Mouse (Mus musculus): ENCODE results near the gene Gpc3. TPM values are rescaled to one million over a fixed set of nuclear protein-coding genes. Genes with fewer than 3 reads are reported as not detected.
A peak's percentile ranks its signal among the peaks of the same experiment; 100 is the strongest.
"Not testable (repeated sequence)": the region's sequence is repeated elsewhere in the genome, so short reads cannot be mapped to it uniquely, and the experiment has no call there.

Gpc3 gene
- polyA plus RNA-seq, 1 experiment from 2014 or later, result 33.6 TPM

DNA sequence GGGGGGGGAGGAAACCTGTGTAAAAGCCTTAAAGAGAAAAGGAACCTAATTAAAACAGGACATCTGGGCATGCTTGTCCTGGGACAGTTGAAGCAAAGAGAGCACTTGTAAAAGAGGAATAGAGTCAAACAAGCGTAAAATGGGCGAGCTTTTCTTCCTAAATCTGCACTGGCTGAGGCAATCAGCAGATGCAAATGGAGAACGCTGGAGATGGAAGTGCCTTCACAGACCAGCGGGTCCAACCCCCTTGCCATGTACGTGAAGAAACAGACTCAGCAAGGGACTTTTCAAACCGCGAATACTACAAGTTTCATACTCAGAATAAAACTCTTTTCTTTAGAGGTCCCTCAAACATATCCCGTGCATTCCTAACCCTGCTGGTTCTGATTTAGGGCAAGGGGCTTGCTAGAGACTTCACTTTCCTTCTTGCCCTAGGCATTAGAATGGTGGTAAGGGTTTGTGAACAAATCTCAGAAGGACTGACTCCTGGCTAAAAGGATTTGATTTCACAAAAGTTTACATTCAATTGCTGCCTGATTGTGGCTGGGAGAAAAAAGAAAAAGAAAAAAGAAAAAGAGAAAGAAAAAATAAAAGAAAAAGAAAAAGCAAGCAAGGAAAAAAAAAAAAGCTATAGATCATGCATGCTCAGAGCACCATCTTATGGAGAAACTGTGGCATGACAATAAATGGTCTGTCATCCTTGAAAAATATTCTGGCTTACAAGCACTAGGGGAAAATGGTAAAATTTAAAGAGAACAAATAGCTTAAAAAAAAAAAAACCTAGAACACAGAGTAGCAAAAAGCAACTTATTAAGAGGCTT lies 243.6 kb downstream of the Gpc3 start:
- H3K27ac ChIP-seq (replicated peaks), result peak overlapping the region; percentile 68

DNA sequence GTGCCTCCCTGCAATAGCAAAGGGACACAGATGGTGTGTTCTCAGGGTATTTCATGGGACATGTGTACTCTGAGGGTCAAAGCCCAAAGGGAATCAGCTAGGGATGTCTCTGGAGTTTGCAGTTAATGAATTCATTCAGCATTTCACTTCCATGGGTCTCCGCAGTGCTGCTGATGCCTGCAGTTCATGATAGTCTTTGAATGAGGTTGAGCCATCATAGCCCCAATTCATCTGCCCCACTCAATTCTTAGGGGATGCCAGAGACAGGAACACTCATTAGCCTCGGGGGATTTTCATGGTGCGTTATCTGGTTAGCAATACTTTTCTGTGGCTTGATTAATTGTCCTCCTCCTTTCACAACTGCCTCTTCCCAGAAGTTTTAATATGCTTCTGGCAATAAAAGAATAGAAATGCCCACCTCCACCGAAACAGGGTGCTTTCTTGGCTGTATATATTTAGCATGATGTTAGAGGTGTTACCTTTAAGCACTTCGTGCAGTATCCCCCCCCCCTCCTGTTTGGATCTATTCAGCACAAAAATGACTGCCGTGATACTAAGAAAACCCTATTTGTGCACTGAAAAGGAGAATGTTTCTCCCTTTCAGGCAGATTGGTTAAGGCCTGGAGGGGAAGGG lies 244.3 kb downstream of the Gpc3 start:
- WGBS, result 18% methylated on average over 6 of the region's 6 CpGs
- Histone ChIP-seq H3K27me3 (no peaks in the 10 kb centered on the region), H3K9ac (replicated peaks) (no peak overlapping the region), H3K27ac (replicated peaks) (peak overlapping the region; percentile 68), H3K36me3 (no peaks in the 10 kb centered on the region), H3K9me3 (no peaks in the 10 kb centered on the region), H3K4me1 (peaks cover 3% of the 10 kb centered on the region; the same call in 1 of the 2 replicates), H3K4me2 (replicated peaks) (peak overlapping the region; percentile 34), H3K4me3 (no peak overlapping the region)
- peak; percentile 50 for ATAC-seq (replicated peaks)

More for the DNA sequence above, 243.6 kb downstream of the Gpc3 start:
- Histone ChIP-seq H3K4me2 (replicated peaks) (peak overlapping the region; percentile 34), H3K9ac (replicated peaks) (no peak overlapping the region), H3K36me3 (no peaks in the 10 kb centered on the region), H3K27me3 (no peaks in the 10 kb centered on the region), H3K9me3 (no peaks in the 10 kb centered on the region), H3K4me3 (peak overlapping the region; percentile 16), H3K4me1 (peaks cover 3% of the 10 kb centered on the region; the same call in 1 of the 2 replicates)
- peak; percentile 77 for ATAC-seq (replicated peaks)
- WGBS, result 20% methylated on average over 8 of the region's 8 CpGs

GRCm38 (mm10) chrX:52366826-52367225 lies 246.9 kb downstream of the Gpc3 start:
- WGBS, result 28% methylated on average over 5 of the region's 5 CpGs

DNA sequence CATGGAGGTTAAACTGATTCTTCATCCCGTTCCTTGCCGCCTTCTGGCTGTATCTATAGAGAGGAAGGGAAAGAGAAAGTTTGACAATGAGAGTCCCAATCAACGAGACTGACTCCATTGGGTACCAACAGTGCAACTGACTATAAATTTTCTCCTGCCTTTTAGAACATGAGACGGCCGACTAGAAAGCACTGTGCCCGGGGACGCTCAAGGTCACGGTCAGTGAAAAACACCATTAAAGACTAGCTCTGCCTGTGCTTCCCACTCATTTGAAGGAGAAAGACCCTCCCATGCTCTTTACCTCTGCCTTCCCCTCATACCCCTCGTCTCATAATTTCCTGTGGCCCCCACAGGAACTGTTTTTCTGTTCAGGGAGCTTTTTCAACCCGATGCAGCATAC lies 248.0 kb downstream of the Gpc3 start:
- Histone ChIP-seq H3K4me2 (replicated peaks) (no peak overlapping the region), H3K27me3 (no peaks in the 10 kb centered on the region), H3K9me3 (no peaks in the 10 kb centered on the region), H3K36me3 (no peaks in the 10 kb centered on the region), H3K9ac (replicated peaks) (no peak overlapping the region), H3K27ac (replicated peaks) (no peak overlapping the region), H3K4me1 (peaks cover 3% of the 10 kb centered on the region; the same call in 1 of the 2 replicates), H3K4me3 (no peak overlapping the region)
- 74% methylated on average over 10 of the region's 10 CpGs for WGBS
- ATAC-seq (replicated peaks), result no peak

More at GRCm38 (mm10) chrX:52366826-52367225, 246.9 kb downstream of the Gpc3 start:
- no peak overlapping the region for H3K4me3 ChIP-seq
- H3K27me3 ChIP-seq, result no peaks in the 10 kb centered on the region
- no peak overlapping the region for H3K4me2 ChIP-seq (replicated peaks)
- H3K9me3 ChIP-seq, result no peaks in the 10 kb centered on the region
- H3K36me3 ChIP-seq, result no peaks in the 10 kb centered on the region
- H3K27ac ChIP-seq (replicated peaks), result no peak overlapping the region
- H3K9ac ChIP-seq (replicated peaks), result no peak overlapping the region
- ATAC-seq (replicated peaks), result no peak
- H3K4me1 ChIP-seq, result peaks cover 3% of the 10 kb centered on the region; the same call in 1 of the 2 replicates

DNA sequence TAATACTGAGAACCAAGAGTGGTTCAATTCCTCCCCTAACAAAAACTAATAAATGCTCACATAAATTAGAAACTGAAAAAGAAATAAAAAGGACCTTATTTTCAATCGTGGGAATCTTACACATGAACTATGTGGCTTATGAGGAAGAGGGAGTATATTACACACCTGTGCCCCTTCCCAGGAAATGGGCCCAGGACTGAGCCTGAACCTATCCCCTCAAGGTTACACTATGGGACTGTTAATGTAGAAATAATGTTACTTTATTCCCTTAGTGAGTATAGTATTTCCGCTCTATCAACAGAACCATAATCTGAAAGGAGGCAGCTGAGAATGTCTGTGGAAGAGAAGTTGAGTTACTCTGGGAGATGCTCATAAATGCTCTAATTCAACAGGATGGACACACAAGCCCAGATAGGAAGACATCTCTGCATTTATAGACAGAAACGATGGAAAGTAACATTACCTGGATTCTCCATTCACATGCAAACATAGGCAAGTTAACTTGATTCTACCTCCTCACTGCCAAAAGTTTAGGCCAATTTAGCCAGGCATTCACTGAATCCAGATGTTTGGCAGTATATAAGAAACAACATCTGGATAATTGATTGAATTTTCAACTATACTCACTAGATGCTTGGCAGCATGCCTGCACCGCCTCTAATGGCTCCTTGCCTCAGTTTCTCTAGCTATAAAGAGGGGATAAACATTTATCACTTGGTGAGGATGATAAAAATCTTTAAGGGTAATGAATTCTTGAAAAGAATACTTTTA lies 251.3 kb downstream of the Gpc3 start:
- no peak overlapping the region for H3K4me2 ChIP-seq (replicated peaks)
- WGBS, result 86% methylated on average over 4 of the region's 4 CpGs
- no peak overlapping the region for H3K9ac ChIP-seq (replicated peaks)
- no peaks in the 10 kb centered on the region for H3K36me3 ChIP-seq
- no peak overlapping the region for H3K27ac ChIP-seq (replicated peaks)
- no peaks in the 10 kb centered on the region for H3K9me3 ChIP-seq
- ATAC-seq (replicated peaks), result no peak
- no peaks in the 10 kb centered on the region; the same call in 1 of the 2 replicates for H3K4me1 ChIP-seq
- no peaks in the 10 kb centered on the region for H3K27me3 ChIP-seq
- H3K4me3 ChIP-seq, result no peak overlapping the region

DNA sequence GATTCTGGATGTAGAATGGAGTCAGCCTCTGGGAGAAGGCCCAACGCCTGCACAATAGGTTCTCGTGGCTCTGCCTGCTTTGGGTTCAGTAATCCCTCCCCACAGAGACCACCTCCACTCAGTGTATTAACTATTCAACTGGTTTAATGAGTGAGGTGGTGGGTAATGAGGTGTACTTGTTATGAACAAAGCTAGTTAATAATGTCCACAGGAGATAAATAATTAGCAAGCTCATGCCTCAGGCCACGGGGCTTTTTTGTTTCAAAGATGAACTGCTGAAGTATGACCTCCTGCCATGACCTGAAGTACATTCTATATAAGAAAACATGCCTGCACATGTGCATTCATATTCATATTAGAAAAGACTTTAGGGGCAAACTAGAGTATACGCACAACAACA lies 260.8 kb downstream of the Gpc3 start:
- ATAC-seq (replicated peaks), result no peak
- Histone ChIP-seq H3K4me3 (no peak overlapping the region), H3K4me2 (replicated peaks) (no peak overlapping the region), H3K9ac (replicated peaks) (no peak overlapping the region), H3K27me3 (no peaks in the 10 kb centered on the region), H3K27ac (replicated peaks) (no peak overlapping the region), H3K9me3 (no peaks in the 10 kb centered on the region), H3K36me3 (no peaks in the 10 kb centered on the region), H3K4me1 (peaks cover 5% of the 10 kb centered on the region; the same call in 1 of the 2 replicates)
- 35% methylated on average over 4 of the region's 4 CpGs for WGBS

DNA sequence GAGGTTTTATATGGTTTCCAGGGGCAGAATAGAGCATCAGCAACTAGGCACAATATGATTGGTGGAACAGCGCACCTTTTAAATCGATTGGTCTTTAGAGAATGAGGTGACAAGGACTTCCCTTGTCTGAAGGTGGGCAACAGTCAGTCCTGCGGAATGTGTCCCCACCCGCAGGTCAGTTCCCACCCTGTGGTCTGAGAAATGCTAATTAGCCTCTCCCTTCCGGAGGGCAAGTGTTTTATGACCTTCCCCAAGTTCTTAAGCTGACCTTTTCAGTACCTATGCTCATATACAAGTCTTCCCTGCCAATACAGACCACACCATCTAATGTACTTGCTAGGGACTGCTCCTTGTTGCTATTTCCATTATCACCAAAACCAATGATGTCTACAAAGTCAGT lies 263.1 kb downstream of the Gpc3 start:
- not testable (repeated sequence) for H3K9ac ChIP-seq (replicated peaks); H3K4me1 ChIP-seq; ATAC-seq (replicated peaks); H3K4me3 ChIP-seq; H3K27me3 ChIP-seq; H3K36me3 ChIP-seq; H3K4me2 ChIP-seq (replicated peaks); H3K27ac ChIP-seq (replicated peaks); H3K9me3 ChIP-seq
- WGBS, result 67% methylated on average over 5 of the region's 5 CpGs

DNA sequence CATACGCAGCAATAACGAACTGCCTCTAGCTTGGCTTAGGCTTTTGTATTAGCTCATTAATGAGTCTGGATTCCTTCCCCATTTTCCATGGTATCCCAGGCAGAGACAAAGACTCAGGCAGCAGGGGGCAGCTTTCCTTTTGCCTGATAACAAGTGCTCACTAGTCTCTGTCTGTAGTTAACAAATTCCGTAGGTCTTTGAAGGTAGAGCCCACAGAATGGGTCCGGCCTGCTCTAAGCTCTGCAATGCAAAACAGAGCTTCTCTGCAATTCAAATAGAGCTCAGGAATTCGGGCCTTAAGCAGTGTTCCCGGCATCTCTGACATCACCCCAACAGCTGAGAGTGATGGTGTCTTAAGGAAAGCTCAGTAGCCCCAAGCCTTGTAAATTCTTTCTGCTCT lies 265.0 kb downstream of the Gpc3 start:
- peak; percentile 46; the same call in 1 of the 2 replicates for ATAC-seq (replicated peaks)
- no peak overlapping the region for H3K9ac ChIP-seq (replicated peaks)
- H3K4me1 ChIP-seq, result peaks cover 5% of the 10 kb centered on the region; the same call in 1 of the 2 replicates
- no peak overlapping the region for H3K27ac ChIP-seq (replicated peaks)
- H3K4me2 ChIP-seq (replicated peaks), result no peak overlapping the region
- no peaks in the 10 kb centered on the region for H3K36me3 ChIP-seq
- no peak overlapping the region for H3K4me3 ChIP-seq
- H3K27me3 ChIP-seq, result no peaks in the 10 kb centered on the region
- H3K9me3 ChIP-seq, result no peaks in the 10 kb centered on the region
- 21% methylated on average over 6 of the region's 6 CpGs for WGBS

- no peak for ATAC-seq (replicated peaks)
- no peak overlapping the region for H3K4me3 ChIP-seq
- WGBS, result 81% methylated on average over 3 of the region's 3 CpGs
These were observed 269.7 kb downstream of the Gpc3 start for GRCm38 (mm10) chrX:52344018-52344417.

DNA sequence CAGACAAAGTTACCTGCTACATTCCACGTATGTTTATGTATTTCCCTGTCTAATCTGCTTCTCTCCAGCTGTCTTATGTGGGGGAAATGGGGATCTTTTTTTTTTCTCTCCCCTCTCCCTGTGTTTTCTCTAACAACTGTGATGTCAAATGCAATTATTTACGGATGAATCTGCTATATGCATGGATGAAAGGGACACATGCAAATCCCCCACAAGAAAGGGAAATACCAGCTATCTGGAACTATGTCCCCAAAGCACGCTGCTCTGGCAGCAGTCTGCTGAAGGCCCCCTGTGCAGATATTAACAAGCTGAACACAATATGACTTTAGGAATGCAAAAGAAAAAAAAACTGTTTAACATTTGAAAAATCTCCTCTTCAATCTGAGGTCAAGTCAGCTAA lies 273.5 kb downstream of the Gpc3 start:
- H3K9me3 ChIP-seq, result no peaks in the 10 kb centered on the region
- no peaks in the 10 kb centered on the region for H3K4me1 ChIP-seq
- H3K36me3 ChIP-seq, result no peaks in the 10 kb centered on the region
- ATAC-seq (replicated peaks), result no peak
- no peak overlapping the region for H3K4me2 ChIP-seq (replicated peaks)
- H3K27ac ChIP-seq (replicated peaks), result no peak overlapping the region
- 33% methylated on average over 3 of the region's 3 CpGs for WGBS
- no peak overlapping the region for H3K9ac ChIP-seq (replicated peaks)
- no peaks in the 10 kb centered on the region for H3K27me3 ChIP-seq
- H3K4me3 ChIP-seq, result no peak overlapping the region

More at GRCm38 (mm10) chrX:52344018-52344417, 269.7 kb downstream of the Gpc3 start:
- Histone ChIP-seq H3K36me3 (no peaks in the 10 kb centered on the region), H3K9ac (replicated peaks) (no peak overlapping the region), H3K27ac (replicated peaks) (no peak overlapping the region), H3K27me3 (no peaks in the 10 kb centered on the region), H3K9me3 (no peaks in the 10 kb centered on the region), H3K4me2 (replicated peaks) (no peak overlapping the region), H3K4me1 (peaks cover 5% of the 10 kb centered on the region; the same call in 1 of the 2 replicates)

- no peak for ATAC-seq (replicated peaks)
- 87% methylated on average over 4 of the region's 4 CpGs for WGBS
These were observed 292.0 kb downstream of the Gpc3 start for GRCm38 (mm10) chrX:52321791-52322190.

DNA sequence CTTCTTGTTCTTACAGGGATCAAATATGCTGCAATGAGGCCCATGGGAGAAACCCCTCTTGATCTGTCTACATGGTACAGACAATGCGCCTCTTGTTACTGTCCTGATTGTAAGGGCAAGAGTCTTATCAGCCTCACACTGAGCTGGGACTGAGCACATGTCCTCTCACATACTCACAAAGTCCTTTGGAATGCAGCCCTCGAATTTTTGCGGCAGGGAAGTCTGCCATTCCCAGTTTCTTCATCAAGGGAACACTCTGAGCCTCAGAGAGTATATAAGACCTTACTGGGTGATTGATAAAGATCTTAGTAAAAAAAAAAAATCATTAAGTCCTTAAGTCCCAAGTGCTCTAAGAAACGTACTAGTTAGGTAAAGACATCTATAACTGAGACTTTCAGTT lies 293.1 kb downstream of the Gpc3 start:
- H3K27ac ChIP-seq (replicated peaks), result no peak overlapping the region
- no peak for ATAC-seq (replicated peaks)
- no peak overlapping the region for H3K9ac ChIP-seq (replicated peaks)
- H3K4me2 ChIP-seq (replicated peaks), result no peak overlapping the region
- no peak overlapping the region for H3K4me3 ChIP-seq
- WGBS, result 73% methylated on average over 4 of the region's 4 CpGs
- H3K4me1 ChIP-seq, result no peaks in the 10 kb centered on the region
- no peaks in the 10 kb centered on the region for H3K27me3 ChIP-seq
- H3K9me3 ChIP-seq, result no peaks in the 10 kb centered on the region
- H3K36me3 ChIP-seq, result no peaks in the 10 kb centered on the region

More at GRCm38 (mm10) chrX:52321791-52322190, 292.0 kb downstream of the Gpc3 start:
- Histone ChIP-seq H3K36me3 (no peaks in the 10 kb centered on the region), H3K4me2 (replicated peaks) (no peak overlapping the region), H3K27me3 (no peaks in the 10 kb centered on the region), H3K9ac (replicated peaks) (no peak overlapping the region), H3K4me3 (no peak overlapping the region), H3K27ac (replicated peaks) (no peak overlapping the region), H3K9me3 (no peaks in the 10 kb centered on the region), H3K4me1 (no peaks in the 10 kb centered on the region)

Measured in forebrain, embryonic 15.5 days (tissue).